Mouse (Mus musculus) ES-E14 (cell line): ENCODE results near the gene Zbtb43. TPM values are rescaled to one million over a fixed set of nuclear protein-coding genes. Genes with fewer than 3 reads are reported as not detected.

Source experiments
- DNase-seq: peaks from one replicate; pipeline ENCODE4 v3.0.0-alpha.2; 2013; ENCODE audit warnings: low read depth, low spot score
- H3K27ac ChIP-seq: 2 replicates; pipeline ENCODE4 v1.5.1; 2012; ENCODE audit warnings: low read depth, mild to moderate bottlenecking, low read length, moderate library complexity, mixed read lengths; ENCODE audit not compliant: poor library complexity, insufficient read depth, severe bottlenecking
- H3K36me3 ChIP-seq: 2 replicates; pipeline ENCODE4 v1.6.1; 2012; ENCODE audit warnings: mild to moderate bottlenecking, low read length, moderate library complexity, mixed read lengths; ENCODE audit not compliant: control insufficient read depth, poor library complexity, insufficient read depth, severe bottlenecking
- H3K4me1 ChIP-seq, 2 experiments: fragments of 150-350 bp in 1 of 2; sonication (generic) in 1 of 2; 2 replicates each; pipeline ENCODE4 v1.6.1; 2012; ENCODE audit warnings: low read length in 2 of 2, mild to moderate bottlenecking in 1 of 2, mixed read lengths in 1 of 2; ENCODE audit not compliant: control insufficient read depth in 2 of 2, insufficient read depth in 2 of 2, poor library complexity in 1 of 2
- H3K4me3 ChIP-seq, 2 experiments: fragments of 150-350 bp in 1 of 2; sonication (generic) in 1 of 2; 2 replicates each; pipeline ENCODE4 v1.5.1; 2012; ENCODE audit warnings: low read length in 2 of 2, low read depth in 1 of 2, mild to moderate bottlenecking in 1 of 2, mixed read lengths in 1 of 2; ENCODE audit not compliant: insufficient read depth in 1 of 2, poor library complexity in 1 of 2, severe bottlenecking in 1 of 2
- H3K9ac ChIP-seq: 2 replicates; pipeline ENCODE4 v1.6.1; 2012; ENCODE audit warnings: low read depth, mild to moderate bottlenecking, low read length, mixed read lengths; ENCODE audit not compliant: poor library complexity, insufficient read depth, severe bottlenecking
- H3K9me3 ChIP-seq: fragments of 150-350 bp; sonication (generic); 2 replicates; pipeline ENCODE4 v1.6.1; 2012; ENCODE audit warnings: low read depth, mild to moderate bottlenecking, low read length; ENCODE audit not compliant: control insufficient read depth, insufficient read depth
- CHD2 ChIP-seq: IDR thresholded peaks from 2 replicates; pipeline ENCODE4 v1.6.1; 2014; ENCODE audit warnings: mild to moderate bottlenecking, low read depth, low read length, inconsistent platforms
- HCFC1 ChIP-seq: IDR thresholded peaks from 2 replicates; pipeline ENCODE4 v1.6.1; 2012; ENCODE audit warnings: low read length, inconsistent platforms, borderline replicate concordance; ENCODE audit not compliant: insufficient read depth
- MAFK ChIP-seq: IDR thresholded peaks from 2 replicates; pipeline ENCODE4 v1.6.1; 2014; ENCODE audit warnings: mild to moderate bottlenecking, low read depth, low read length, inconsistent platforms; ENCODE audit not compliant: insufficient read depth
- ZC3H11A ChIP-seq: IDR thresholded peaks from 2 replicates; pipeline ENCODE4 v1.6.1; 2012; ENCODE audit warnings: low read depth, mild to moderate bottlenecking, inconsistent platforms, low read length, borderline replicate concordance
- ZNF384 ChIP-seq: IDR thresholded peaks from 2 replicates; pipeline ENCODE4 v1.6.1; 2012; ENCODE audit warnings: low read depth, low read length, inconsistent platforms
- in situ Hi-C, 2 experiments: fragments of 600-800 bp; cut with MboI; formaldehyde crosslinking; loops; one replicate each; pipeline ENCODE4 v1.15.1; 2025; ENCODE audit warnings: low sequenced_read_pairs in 2 of 2, inconsistent platforms in 1 of 2; ENCODE audit not compliant: unreplicated experiment in 2 of 2
- total RNA-seq: library from RNA; depleted of rRNA; stranded (reverse); fragments of 300-350 nt; gene quantifications from 2 replicates; pipeline ENCODE4 v1.2.3, GENCODE M21; 2012; rRNA removed

Zbtb43 gene
- 31.3 and 32.0 TPM in 2 replicates for total RNA-seq

DNA sequence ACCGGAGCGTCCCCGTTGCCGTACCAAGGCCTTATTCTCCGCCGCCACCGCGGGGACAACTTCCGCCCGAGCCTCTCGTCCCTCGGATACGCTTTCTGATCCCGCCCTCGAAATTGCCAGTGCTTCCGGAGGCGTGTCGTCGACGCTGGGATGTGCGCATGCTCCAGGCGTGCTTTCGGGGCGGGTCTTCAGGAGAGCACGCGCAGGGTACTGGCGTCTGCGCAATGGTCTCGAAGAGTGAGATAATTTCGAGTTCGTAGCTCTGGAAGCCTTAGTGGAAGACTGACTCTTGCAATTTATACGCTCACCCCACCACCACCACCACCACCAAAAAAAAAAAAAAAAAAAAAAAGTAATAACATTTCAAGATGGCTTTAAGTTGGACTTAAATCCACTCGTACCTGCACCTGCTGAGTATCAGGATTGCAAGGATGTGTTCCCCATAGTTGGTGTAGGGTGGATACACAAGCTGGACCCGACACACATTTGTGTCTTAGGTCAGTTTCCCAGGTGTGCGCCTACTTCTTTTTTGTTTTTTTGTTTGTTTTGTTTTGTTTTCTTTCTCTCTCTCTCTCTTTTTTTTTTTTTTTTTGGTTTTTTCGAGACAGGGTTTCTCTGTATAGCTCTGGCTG lies at the start of gene Zbtb43:
TSS of gene Zbtb43 (minus strand) at position 94 of the 632 bp plus-strand sequence.
- Histone ChIP-seq H3K4me1 (peaks cover 4 to 10% of the 10 kb centered on the region in 2 experiments; a peak in 3 of 4 replicates), H3K36me3 (peaks cover 3% of the 10 kb centered on the region), H3K27ac (peak within 1 kb of the TSS; percentile 65), H3K9ac (peak within 1 kb of the TSS; percentile 93), H3K4me3 (peak within 1 kb of the TSS; percentile 93 to 95), H3K9me3 (no peaks in the 10 kb centered on the region)
- in situ Hi-C loops, result no loop called here
- TF ChIP-seq ZNF384 (peak; percentile 81), ZC3H11A (no peak)
- DNase-seq, result peak; percentile 93

DNA sequence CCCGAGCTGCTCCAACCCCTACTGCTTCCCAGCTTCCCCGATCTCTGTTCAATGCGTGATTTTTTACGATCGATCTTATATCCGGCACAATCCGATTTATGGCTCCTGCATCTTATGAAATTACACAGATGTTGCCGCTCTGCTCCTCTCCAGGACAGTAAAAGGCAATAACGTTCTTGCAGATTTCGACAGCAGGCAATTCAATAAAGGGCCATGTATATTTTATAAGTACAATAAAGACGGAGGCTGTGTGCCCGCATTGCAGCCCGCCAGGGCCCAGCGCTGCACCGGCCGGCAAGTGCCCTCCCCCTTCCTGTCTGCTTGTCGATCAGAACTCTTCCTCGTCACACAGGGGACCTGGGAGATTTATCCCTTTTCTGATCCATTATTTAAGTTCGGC lies 47.5 kb upstream of the Zbtb43 start:
- no peak overlapping the region for H3K9ac ChIP-seq
- H3K36me3 ChIP-seq, result no peaks in the 10 kb centered on the region
- peak overlapping the region in 1 of 2 experiments; percentile 16; a peak in 1 of 4 replicates for H3K4me3 ChIP-seq
- no peaks in the 10 kb centered on the region for H3K9me3 ChIP-seq
- no peak overlapping the region for H3K27ac ChIP-seq
- H3K4me1 ChIP-seq, result no peaks in the 10 kb centered on the region
- TF ChIP-seq HCFC1, result no peak
- TF ChIP-seq ZNF384, result no peak
- TF ChIP-seq MAFK, result no peak
- in situ Hi-C loops, result no loop called here
- DNase-seq, result no peak

DNA sequence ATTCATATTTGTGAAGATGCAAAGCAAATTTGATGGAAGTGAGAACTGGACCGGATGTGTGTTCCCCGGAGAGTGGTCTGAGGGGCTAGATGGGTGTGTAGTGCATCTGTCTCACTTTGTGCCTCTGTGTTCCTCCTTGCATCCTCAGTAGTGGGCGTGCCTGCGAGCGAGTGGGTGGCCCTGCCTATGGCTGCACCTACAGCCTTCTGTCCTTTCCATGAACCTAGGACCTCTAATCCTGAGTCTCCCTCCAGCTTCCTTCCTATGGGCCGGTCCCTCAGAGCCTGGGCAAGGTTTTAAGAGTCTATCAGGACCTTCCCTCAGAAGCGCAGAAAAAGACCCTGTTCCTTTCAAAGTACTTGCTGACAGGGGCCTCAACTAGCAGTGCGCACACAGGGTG lies 47.1 kb upstream of the Zbtb43 start:
- in situ Hi-C loops, result no loop called here
- peak overlapping the region in 1 of 2 experiments; percentile 16; a peak in 1 of 4 replicates for H3K4me3 ChIP-seq
- no peaks in the 10 kb centered on the region for H3K9me3 ChIP-seq
- H3K4me1 ChIP-seq, result peaks cover 0 to 2% of the 10 kb centered on the region in 2 experiments; a peak in 1 of 4 replicates
- no peaks in the 10 kb centered on the region for H3K36me3 ChIP-seq
- no peak for DNase-seq
- no peak overlapping the region for H3K9ac ChIP-seq
- TF ChIP-seq ZNF384, result no peak
- TF ChIP-seq MAFK, result no peak
- TF ChIP-seq CHD2, result no peak
- no peak for TF ChIP-seq HCFC1
- no peak for TF ChIP-seq ZC3H11A
- no peak overlapping the region for H3K27ac ChIP-seq

DNA sequence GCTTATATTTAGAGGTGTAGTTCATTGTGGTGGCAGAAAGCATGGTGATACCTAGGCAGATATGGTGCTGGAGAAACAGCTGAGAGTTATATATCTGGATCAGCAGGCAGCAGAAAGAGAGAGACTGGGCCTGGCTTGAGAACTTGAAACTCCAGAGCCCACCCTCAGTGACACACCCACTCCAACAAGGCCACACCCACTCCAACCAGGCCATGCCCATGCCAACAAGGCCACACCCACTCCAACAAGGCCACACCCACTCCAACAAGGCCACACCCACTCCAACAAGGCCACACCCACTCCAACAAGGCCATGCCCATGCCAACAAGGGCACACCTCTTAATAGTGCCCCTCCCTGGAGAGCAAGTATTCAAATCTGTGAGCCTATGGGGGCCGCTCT lies 42.4 kb upstream of the Zbtb43 start:
- in situ Hi-C loops, result no loop called here
- no peak for DNase-seq
- Histone ChIP-seq H3K4me3 (no peak overlapping the region), H3K9ac (no peak overlapping the region), H3K36me3 (no peaks in the 10 kb centered on the region), H3K9me3 (no peaks in the 10 kb centered on the region), H3K4me1 (peaks cover 0 to 2% of the 10 kb centered on the region in 2 experiments; a peak in 1 of 4 replicates), H3K27ac (no peak overlapping the region)
- TF ChIP-seq HCFC1, result no peak
- no peak for TF ChIP-seq CHD2
- no peak for TF ChIP-seq ZC3H11A
- no peak for TF ChIP-seq MAFK

DNA sequence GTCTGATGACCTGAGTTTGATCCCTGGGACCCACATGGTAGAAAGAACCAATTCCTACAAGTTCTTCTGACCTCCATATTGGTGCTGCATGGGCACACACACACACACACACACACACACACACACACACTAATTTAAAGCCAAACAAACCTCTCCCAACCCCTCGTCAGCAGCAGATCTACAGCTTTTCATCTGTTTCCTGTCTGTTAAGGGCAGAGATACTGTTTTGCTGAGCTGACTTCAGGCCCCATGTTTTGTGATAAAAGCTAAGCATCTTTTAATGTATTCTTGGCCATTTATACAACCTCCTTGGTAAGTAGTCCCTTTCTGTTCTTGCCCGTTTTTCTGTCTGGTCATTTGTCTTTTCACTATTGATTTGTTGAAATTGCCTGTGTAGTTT lies 34.2 kb upstream of the Zbtb43 start:
- no peaks in the 10 kb centered on the region for H3K36me3 ChIP-seq
- H3K27ac ChIP-seq, result no peak overlapping the region
- TF ChIP-seq ZNF384, result no peak
- no peak for TF ChIP-seq ZC3H11A
- TF ChIP-seq HCFC1, result no peak
- TF ChIP-seq CHD2, result no peak
- TF ChIP-seq MAFK, result no peak
- DNase-seq, result no peak
- peaks cover 0 to 2% of the 10 kb centered on the region in 2 experiments; a peak in 1 of 4 replicates for H3K4me1 ChIP-seq
- no peaks in the 10 kb centered on the region for H3K9me3 ChIP-seq
- H3K9ac ChIP-seq, result no peak overlapping the region
- no peak overlapping the region for H3K4me3 ChIP-seq
- in situ Hi-C loops, result no loop called here
